Mouse (Mus musculus) urinary bladder, postnatal 36 days (tissue): ENCODE data around the gene Iqgap2.
A peak's percentile ranks its signal among the peaks of the same experiment; 100 is the strongest.

Experiments
- DNase-seq, 2 experiments: peaks; one replicate each; pipeline ENCODE4 v3.0.0; 2022; ENCODE audit warnings: low spot score in 2 of 2, mixed read lengths in 1 of 2

Gene Iqgap2

GRCm38 (mm10) chr13:95778761-95779161 lies 113.0 kb downstream of the Iqgap2 start:
- DNase-seq = peak in 1 of 2 experiments; percentile 24

GRCm38 (mm10) chr13:95777651-95778391 lies 113.9 kb downstream of the Iqgap2 start:
- DNase-seq = no peak

- DNase-seq = peak; percentile 53 to 63
These were observed 114.5 kb downstream of the Iqgap2 start for GRCm38 (mm10) chr13:95777237-95777636.

GRCm38 (mm10) chr13:95774966-95775696 lies 116.6 kb downstream of the Iqgap2 start:
- no peak for DNase-seq

- DNase-seq = no peak
These were observed 126.7 kb downstream of the Iqgap2 start for GRCm38 (mm10) chr13:95765017-95765416.

- DNase-seq = no peak
These were observed 127.7 kb downstream of the Iqgap2 start for GRCm38 (mm10) chr13:95763876-95764517.

- DNase-seq = no peak
These were observed 131.9 kb downstream of the Iqgap2 start for GRCm38 (mm10) chr13:95759810-95760209.

- DNase-seq = no peak
These were observed 137.4 kb downstream of the Iqgap2 start for GRCm38 (mm10) chr13:95754285-95754684.

- DNase-seq = no peak
These were observed 139.3 kb downstream of the Iqgap2 start for GRCm38 (mm10) chr13:95752386-95752785.

GRCm38 (mm10) chr13:95747541-95747940 lies 144.2 kb downstream of the Iqgap2 start:
- DNase-seq = no peak

GRCm38 (mm10) chr13:95747101-95747500 lies 144.6 kb downstream of the Iqgap2 start:
- DNase-seq = no peak

GRCm38 (mm10) chr13:95746509-95746908 lies 145.2 kb downstream of the Iqgap2 start:
- peak; percentile 20 to 36 for DNase-seq

GRCm38 (mm10) chr13:95745451-95745850 lies 146.3 kb downstream of the Iqgap2 start:
- no peak for DNase-seq

GRCm38 (mm10) chr13:95742881-95743466 lies 148.7 kb downstream of the Iqgap2 start:
- DNase-seq = no peak

GRCm38 (mm10) chr13:95741813-95742689 lies 149.7 kb downstream of the Iqgap2 start:
- DNase-seq = no peak

- DNase-seq = no peak
These were observed 152.1 kb downstream of the Iqgap2 start for GRCm38 (mm10) chr13:95739651-95740050.

- no peak for DNase-seq
These were observed 161.2 kb downstream of the Iqgap2 start for GRCm38 (mm10) chr13:95730491-95730890.

GRCm38 (mm10) chr13:95719320-95720232 lies 172.1 kb downstream of the Iqgap2 start:
- peak; percentile 53 to 60 for DNase-seq

GRCm38 (mm10) chr13:95715356-95715755 lies 176.4 kb downstream of the Iqgap2 start:
- no peak for DNase-seq
